Mouse (Mus musculus) megakaryocyte, embryonic 14.5 days (primary cell): ENCODE results near the gene Iffo1. TPM values are rescaled to one million over a fixed set of nuclear protein-coding genes. Genes with fewer than 3 reads are reported as not detected.

Experiments used
- H3K27me3 ChIP-seq: replicated peaks from 2 replicates; pipeline ENCODE3; 2012; ENCODE audit warnings: inconsistent platforms
- H3K36me3 ChIP-seq: replicated peaks from 2 replicates; pipeline ENCODE3; 2012; ENCODE audit warnings: low read length, inconsistent platforms, mixed read lengths
- H3K4me1 ChIP-seq: 2 replicates; pipeline ENCODE4 v1.6.1; 2012; ENCODE audit warnings: inconsistent platforms
- H3K4me3 ChIP-seq: replicated peaks from 2 replicates; pipeline ENCODE3; 2012; ENCODE audit warnings: moderate library complexity, mild to moderate bottlenecking, inconsistent platforms
- H3K9me3 ChIP-seq: 2 replicates; pipeline ENCODE4 v1.6.1; 2012; ENCODE audit warnings: inconsistent platforms
- FLI1 ChIP-seq: IDR thresholded peaks from 2 replicates; pipeline ENCODE4 v1.6.1; 2012; ENCODE audit warnings: low read length, inconsistent platforms, mixed read lengths
- GATA1 ChIP-seq: IDR thresholded peaks from 3 replicates; pipeline ENCODE4 v1.6.1; 2012; ENCODE audit warnings: mixed read lengths, low read length, inconsistent platforms, borderline replicate concordance
- polyA plus RNA-seq: library from polyadenylated mRNA; stranded (reverse); fragments of >175 nt; gene quantifications from 2 replicates; pipeline ENCODE4 v1.2.3, GENCODE M21; 2012; ENCODE audit warnings: low replicate concordance; ENCODE audit not compliant: insufficient read depth

Iffo1 gene
- polyA plus RNA-seq, 1 experiment: 20.6 TPM

DNA sequence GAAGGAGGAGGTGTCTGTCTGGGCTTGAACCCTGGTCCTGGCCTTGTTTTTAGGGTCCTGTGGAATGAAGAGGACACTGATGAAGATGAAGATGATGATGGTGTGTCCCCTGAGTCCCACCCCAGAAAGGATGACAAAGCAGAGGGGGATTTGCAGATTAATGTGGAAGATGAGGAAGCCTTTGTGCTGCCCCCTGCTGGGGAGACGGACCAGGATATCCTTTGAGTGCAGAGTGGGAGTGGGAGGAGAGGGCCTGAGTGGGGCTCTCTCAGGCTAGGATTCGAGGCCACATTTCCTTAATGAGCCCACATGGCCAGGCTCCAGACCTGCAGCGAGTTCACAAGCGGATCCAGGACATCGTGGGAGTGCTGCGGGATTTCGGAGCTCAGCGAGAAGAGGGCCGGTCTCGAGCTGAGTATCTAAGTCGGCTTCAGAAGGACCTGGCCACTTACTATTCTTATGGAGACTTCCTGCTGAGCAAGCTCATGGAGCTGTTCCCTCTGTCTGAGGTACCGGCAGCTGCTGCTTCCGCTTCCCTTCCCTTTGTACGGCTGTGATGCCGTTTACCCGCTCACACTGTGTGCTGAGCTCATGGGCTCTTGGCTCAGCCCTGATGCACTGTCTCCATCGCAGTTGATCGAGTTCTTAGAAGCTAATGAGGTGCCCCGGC, 7.9 kb upstream of the Iffo1 start:
- Histone ChIP-seq H3K9me3 (no peaks in the 10 kb centered on the region), H3K4me1 (peaks cover 40% of the 10 kb centered on the region), H3K4me3 (no peak overlapping the region), H3K27me3 (no peaks in the 10 kb centered on the region), H3K36me3 (peaks cover 89% of the 10 kb centered on the region)
- no peak for TF ChIP-seq GATA1
- no peak for TF ChIP-seq FLI1

DNA sequence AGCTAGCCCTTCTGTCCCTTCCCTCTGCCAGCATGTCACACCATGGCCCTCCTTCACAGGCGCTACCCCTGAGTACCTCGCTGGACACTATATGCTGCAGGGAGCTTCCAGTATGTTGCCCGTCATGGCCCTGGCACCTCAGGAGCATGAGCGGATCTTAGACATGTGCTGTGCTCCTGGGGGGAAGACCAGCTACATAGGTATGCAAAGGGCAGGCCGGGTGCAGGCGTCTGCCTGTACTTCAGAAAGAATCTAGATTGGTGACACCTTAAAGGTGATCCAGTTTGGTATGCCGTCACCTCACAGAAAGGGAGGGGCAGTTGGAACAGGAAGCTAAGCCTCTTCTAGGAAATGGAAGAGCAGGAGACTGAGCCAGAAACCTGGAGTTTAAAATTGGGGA, 5.3 kb upstream of the Iffo1 start:
- H3K36me3 ChIP-seq: peaks cover 91% of the 10 kb centered on the region

DNA sequence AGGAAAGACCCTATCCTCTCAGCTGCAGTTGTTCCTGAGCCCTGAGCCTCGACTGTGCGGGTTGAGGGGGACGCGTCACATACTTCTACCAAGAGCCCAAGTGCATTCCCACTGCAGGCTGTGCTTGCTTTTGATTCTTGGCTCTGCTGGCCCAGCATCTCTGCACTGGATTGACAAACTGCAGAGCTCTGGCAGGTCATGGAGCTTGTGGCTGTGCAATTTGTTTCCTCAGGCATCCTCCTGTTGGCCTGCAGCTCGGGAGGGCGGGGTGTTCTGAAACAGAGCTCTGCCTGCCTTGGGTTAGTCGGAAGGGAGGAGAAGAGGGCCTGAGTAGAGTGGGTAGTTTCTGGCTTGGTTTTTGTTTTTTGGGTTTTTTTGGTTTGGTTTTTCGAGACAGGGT, 2.6 kb upstream of the Iffo1 start:
- Histone ChIP-seq H3K9me3 (no peaks in the 10 kb centered on the region), H3K4me1 (peaks cover 45% of the 10 kb centered on the region), H3K36me3 (peaks cover 74% of the 10 kb centered on the region), H3K27me3 (no peaks in the 10 kb centered on the region), H3K4me3 (no peak overlapping the region)
- no peak for TF ChIP-seq GATA1
- TF ChIP-seq FLI1: no peak

More for the DNA sequence above, 5.3 kb upstream of the Iffo1 start:
- peaks cover 28% of the 10 kb centered on the region for H3K4me1 ChIP-seq
- H3K4me3 ChIP-seq: no peak overlapping the region
- no peak for TF ChIP-seq GATA1
- no peak for TF ChIP-seq FLI1
- H3K27me3 ChIP-seq: no peaks in the 10 kb centered on the region
- no peaks in the 10 kb centered on the region for H3K9me3 ChIP-seq

- H3K4me3 ChIP-seq: no peak overlapping the region
- no peak for TF ChIP-seq GATA1
- TF ChIP-seq FLI1: no peak
- H3K36me3 ChIP-seq: peaks cover 71% of the 10 kb centered on the region
- H3K27me3 ChIP-seq: no peaks in the 10 kb centered on the region
- peaks cover 52% of the 10 kb centered on the region for H3K4me1 ChIP-seq
- H3K9me3 ChIP-seq: no peaks in the 10 kb centered on the region
Measured at GRCm38 (mm10) chr6:125143128-125143527, 1.9 kb upstream of the Iffo1 start.

- TF ChIP-seq FLI1 (no peak), GATA1 (no peak)
- Histone ChIP-seq H3K9me3 (no peaks in the 10 kb centered on the region), H3K27me3 (no peaks in the 10 kb centered on the region), H3K4me3 (peak overlapping the region; percentile 23), H3K4me1 (peaks cover 60% of the 10 kb centered on the region), H3K36me3 (peaks cover 71% of the 10 kb centered on the region)
Measured at GRCm38 (mm10) chr6:125143904-125144303, 1.1 kb upstream of the Iffo1 start.

GRCm38 (mm10) chr6:125145479-125145951, 474 bp downstream of the Iffo1 start:
- peaks cover 62% of the 10 kb centered on the region for H3K4me1 ChIP-seq
- no peaks in the 10 kb centered on the region for H3K27me3 ChIP-seq
- H3K36me3 ChIP-seq: peaks cover 68% of the 10 kb centered on the region
- TF ChIP-seq GATA1: no peak
- no peak for TF ChIP-seq FLI1
- H3K9me3 ChIP-seq: no peaks in the 10 kb centered on the region
- H3K4me3 ChIP-seq: peak overlapping the region; percentile 99

DNA sequence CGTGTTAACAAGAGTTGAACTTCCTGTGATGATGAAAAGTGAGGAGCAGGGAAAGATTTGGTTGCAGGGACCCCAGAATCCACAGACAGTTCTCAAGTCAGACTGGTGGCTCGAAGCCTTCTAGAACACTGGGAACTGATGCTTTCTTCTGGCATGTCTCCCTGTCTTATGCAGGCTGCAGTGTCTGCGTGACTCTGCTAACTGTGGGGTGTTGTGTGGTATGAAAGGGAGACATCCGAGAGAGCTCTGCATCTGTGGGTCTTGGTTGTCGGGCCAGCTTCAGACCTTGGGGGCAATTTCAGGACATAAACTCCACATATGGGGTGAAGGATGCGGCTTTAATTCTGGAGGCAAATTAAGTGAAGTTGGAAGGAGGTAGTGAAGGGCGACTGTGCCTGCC, 1.1 kb downstream of the Iffo1 start:
- H3K36me3 ChIP-seq: peaks cover 68% of the 10 kb centered on the region
- no peaks in the 10 kb centered on the region for H3K9me3 ChIP-seq
- TF ChIP-seq FLI1 (no peak), GATA1 (no peak)
- H3K4me1 ChIP-seq: peaks cover 64% of the 10 kb centered on the region
- H3K4me3 ChIP-seq: peak overlapping the region; percentile 99
- no peaks in the 10 kb centered on the region for H3K27me3 ChIP-seq

DNA sequence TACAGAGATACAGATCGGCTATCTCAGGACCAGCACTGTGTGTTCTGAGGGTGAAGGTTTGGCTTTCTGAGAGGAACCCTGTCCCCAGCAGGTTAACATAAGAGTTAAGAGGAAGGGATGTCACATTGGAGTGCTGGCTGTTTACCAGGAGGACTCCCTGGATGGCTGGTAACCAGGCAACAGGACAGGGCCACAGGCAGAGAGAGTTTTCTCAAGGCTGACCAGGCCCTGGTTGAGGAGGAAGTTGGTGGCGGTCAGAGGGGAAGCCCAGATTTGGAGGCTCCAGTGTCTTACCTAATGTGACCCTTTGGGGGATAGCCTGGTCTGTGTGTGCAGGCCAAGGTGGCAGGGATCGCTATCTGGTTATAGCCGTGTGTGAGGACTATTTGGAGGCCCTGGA, 1.8 kb downstream of the Iffo1 start:
- TF ChIP-seq GATA1 (no peak), FLI1 (no peak)
- peak overlapping the region; percentile 99 for H3K4me3 ChIP-seq
- peaks cover 68% of the 10 kb centered on the region for H3K36me3 ChIP-seq
- H3K9me3 ChIP-seq: no peaks in the 10 kb centered on the region
- no peaks in the 10 kb centered on the region for H3K27me3 ChIP-seq
- H3K4me1 ChIP-seq: peaks cover 67% of the 10 kb centered on the region

- TF ChIP-seq FLI1: no peak
- TF ChIP-seq GATA1: no peak
- H3K36me3 ChIP-seq: peaks cover 68% of the 10 kb centered on the region
- peaks cover 73% of the 10 kb centered on the region for H3K4me1 ChIP-seq
- H3K4me3 ChIP-seq: peak overlapping the region; percentile 99
- H3K9me3 ChIP-seq: no peaks in the 10 kb centered on the region
- H3K27me3 ChIP-seq: no peaks in the 10 kb centered on the region
Measured at GRCm38 (mm10) chr6:125147329-125147728, 2.3 kb downstream of the Iffo1 start.

DNA sequence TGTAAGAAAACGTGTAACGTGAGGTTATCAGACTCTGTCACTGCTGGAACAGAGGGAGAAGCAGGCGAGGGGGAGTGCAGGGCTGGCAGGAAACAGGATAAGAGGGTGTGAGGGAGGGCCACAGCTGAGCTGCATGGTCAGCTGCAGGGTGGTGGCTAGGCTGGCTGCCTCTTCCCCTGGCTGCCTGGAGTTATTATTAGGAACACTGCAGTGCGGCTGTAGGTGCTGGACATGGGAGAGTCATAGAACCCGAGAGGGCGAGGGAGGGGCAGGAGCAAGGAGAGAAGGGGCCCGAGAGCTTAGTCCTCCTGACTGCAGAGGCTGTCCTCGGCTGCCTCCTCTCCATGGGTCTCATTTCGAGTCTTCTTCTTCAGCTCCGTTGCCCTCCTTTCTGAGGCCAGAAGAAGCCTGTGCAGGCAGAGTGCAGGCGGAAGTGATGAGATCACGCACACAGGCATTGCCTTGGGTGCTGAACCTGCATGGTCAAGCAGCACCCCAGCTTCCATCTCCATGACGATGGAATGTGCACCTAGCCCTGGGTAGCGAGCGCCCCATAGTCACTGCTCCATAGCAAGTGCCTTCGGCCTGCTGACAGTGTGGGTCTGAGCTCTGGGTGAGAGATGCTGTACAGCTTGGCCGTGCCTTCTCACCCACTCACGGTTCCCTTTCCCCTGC, 3.3 kb downstream of the Iffo1 start:
- H3K4me3 ChIP-seq: peak overlapping the region; percentile 90
- H3K4me1 ChIP-seq: peaks cover 83% of the 10 kb centered on the region
- peaks cover 72% of the 10 kb centered on the region for H3K36me3 ChIP-seq
- H3K27me3 ChIP-seq: no peaks in the 10 kb centered on the region
- no peaks in the 10 kb centered on the region for H3K9me3 ChIP-seq
- no peak for TF ChIP-seq FLI1
- TF ChIP-seq GATA1: no peak
